Mouse (Mus musculus) erythroblast, embryonic 14.5 days (primary cell): ENCODE measurements at regions not wholly inside any gene's neighbourhood (a gene's known extent, or its start where the extent isn't known, plus 50 kb on each side); places are given as distances from the start of the nearest gene placed in this dataset.

Experiments used
- GATA1 ChIP-seq: IDR thresholded peaks from 2 replicates; pipeline ENCODE4 v1.6.1; 2012; ENCODE audit warnings: low read length, inconsistent platforms, mixed read lengths
- TAL1 ChIP-seq: IDR thresholded peaks from 3 replicates; pipeline ENCODE4 v1.6.1; 2012; ENCODE audit warnings: low read length, inconsistent platforms, mixed read lengths

- TF ChIP-seq TAL1 (no peak), GATA1 (no peak)
Observed at GRCm38 (mm10) chr3:41423630-41424029, 131.9 kb upstream of the Jade1 start.
